In the genomic region with DNA sequence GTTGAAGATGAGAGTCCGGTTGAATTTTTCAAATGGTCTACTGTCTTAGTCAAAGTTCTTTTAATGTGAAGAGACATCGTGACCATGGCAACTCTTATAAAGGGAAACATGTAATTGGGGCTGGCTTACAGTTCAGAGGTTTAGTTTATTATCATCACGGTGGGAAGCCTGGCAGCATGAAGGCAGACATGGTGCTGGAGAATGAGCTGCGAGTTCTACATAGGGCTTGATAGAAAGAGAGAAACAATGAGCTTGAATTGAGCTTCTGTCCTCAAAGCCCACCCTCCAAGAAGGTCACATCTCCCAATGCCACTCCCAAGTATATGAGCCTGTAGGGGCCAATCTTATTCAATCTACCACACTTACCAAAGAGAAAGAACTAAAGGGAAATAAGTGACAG, we compare ENCODE assay signal across 24 mouse cellular contexts.
DNase-seq lines count a peak whose midpoint lies in the region; ATAC-seq lines count a peak whose summit lies in the region.
"Had no signal": no experiment of that assay in that cellular context is flagged by ENCODE, and none has a peak within 500 bp of the region (broad histone marks: within the 10 kb centered on the region; RNA-seq: fewer than 3 reads in every experiment).

No protein-coding gene starts in this region.

- DNase-seq in cerebellum, postnatal 10 days = peak; percentile 6 to 14
- DNase-seq in cerebellum, adult 8-10 months = no peak
- DNase-seq in hindbrain, embryonic 11.5 days (ENCODE audit: low spot score) = no peak
- DNase-seq in neural tube, embryonic 11.5 days (ENCODE audit: low spot score) = no peak
- DNase-seq in neural tube, embryonic 10.5 days (ENCODE audit: extremely low spot score, low spot score) = no peak
- no peak for DNase-seq in heart, postnatal 25 days (ENCODE audit: low spot score)
- no peak for DNase-seq in gastrocnemius, postnatal 4 days (ENCODE audit: low spot score in 2 of 2)
- DNase-seq: adrenal gland, postnatal 10 days; adrenal gland, postnatal 36 days; cerebellum, adult 11 months; cerebellum, adult 2 months; cerebellum, postnatal 14 days; forebrain, postnatal 0 days; gastrocnemius, adult 2 months; gastrocnemius, postnatal 14 days; heart, adult 18-20 months; heart, postnatal 10 days; heart, postnatal 4 days had no signal

- no peak overlapping the region for H3K4me3 ChIP-seq in hindbrain, embryonic 11.5 days (ENCODE audit: low read depth, low read length)
- no peak overlapping the region for H3K4me3 ChIP-seq in hindbrain, embryonic 13.5 days
- H3K4me3 ChIP-seq in neural tube, embryonic 11.5 days (ENCODE audit: low read depth, low read length) = no peak overlapping the region
- H3K4me3 ChIP-seq: gastrocnemius, adult 2 months; heart, embryonic 12.5 days; heart, embryonic 15.5 days; hindbrain, embryonic 12.5 days had no signal

- H3K4me2 ChIP-seq in hindbrain, embryonic 11.5 days (replicated peaks; ENCODE audit: low read depth, low read length) = no peak overlapping the region
- H3K4me2 ChIP-seq in hindbrain, embryonic 13.5 days = no peak overlapping the region
- no peak overlapping the region for H3K4me2 ChIP-seq in neural tube, embryonic 11.5 days (ENCODE audit: low read depth)
- H3K4me2 ChIP-seq: heart, embryonic 12.5 days; heart, embryonic 15.5 days; hindbrain, embryonic 12.5 days had no signal

- no peaks in the 10 kb centered on the region for H3K4me1 ChIP-seq in hindbrain, embryonic 11.5 days (replicated peaks; ENCODE audit: control insufficient read depth, insufficient read depth, low read length)
- H3K4me1 ChIP-seq in hindbrain, embryonic 13.5 days (replicated peaks) = no peaks in the 10 kb centered on the region
- H3K4me1 ChIP-seq in neural tube, embryonic 11.5 days (ENCODE audit: control insufficient read depth, insufficient read depth, low read length) = no peaks in the 10 kb centered on the region
- H3K4me1 ChIP-seq: heart, embryonic 12.5 days; heart, embryonic 15.5 days; hindbrain, embryonic 12.5 days had no signal

- H3K9me3 ChIP-seq in hindbrain, embryonic 11.5 days (ENCODE audit: control insufficient read depth, low read length) = no peaks in the 10 kb centered on the region
- no peaks in the 10 kb centered on the region for H3K9me3 ChIP-seq in hindbrain, embryonic 13.5 days
- no peaks in the 10 kb centered on the region for H3K9me3 ChIP-seq in neural tube, embryonic 11.5 days (ENCODE audit: control insufficient read depth, low read length)
- H3K9me3 ChIP-seq: heart, embryonic 12.5 days; heart, embryonic 15.5 days; hindbrain, embryonic 12.5 days had no signal

- 58% methylated on average over 4 of the region's 4 CpGs for WGBS in hindbrain, embryonic 11.5 days
- WGBS in hindbrain, embryonic 13.5 days = 50% methylated on average over 4 of the region's 4 CpGs
- 67% methylated on average over 4 of the region's 4 CpGs for WGBS in neural tube, embryonic 11.5 days

- peak; percentile 19; the same call in 1 of the 2 replicates for ATAC-seq in hindbrain, embryonic 11.5 days (ENCODE audit: low FRiP score)
- no peak for ATAC-seq in hindbrain, embryonic 13.5 days (ENCODE audit: low FRiP score)
- peak; percentile 33; the same call in 1 of the 2 replicates for ATAC-seq in neural tube, embryonic 11.5 days (ENCODE audit: insufficient read depth, low FRiP score, low TSS enrichment)
- ATAC-seq: forebrain, postnatal 0 days; intestine, postnatal 0 days; Patski had no signal

- no peaks in the 10 kb centered on the region for H3K36me3 ChIP-seq in hindbrain, embryonic 11.5 days (ENCODE audit: control insufficient read depth, insufficient read depth, low read length)
- no peaks in the 10 kb centered on the region for H3K36me3 ChIP-seq in hindbrain, embryonic 13.5 days
- H3K36me3 ChIP-seq in neural tube, embryonic 11.5 days (ENCODE audit: control insufficient read depth, insufficient read depth, low read length) = no peaks in the 10 kb centered on the region
- H3K36me3 ChIP-seq: heart, embryonic 12.5 days; heart, embryonic 15.5 days; hindbrain, embryonic 12.5 days had no signal

- no peak overlapping the region for H3K27ac ChIP-seq in hindbrain, embryonic 11.5 days (ENCODE audit: low read depth, low read length)
- no peak overlapping the region for H3K27ac ChIP-seq in hindbrain, embryonic 13.5 days
- H3K27ac ChIP-seq in neural tube, embryonic 11.5 days (ENCODE audit: low read depth, low read length) = no peak overlapping the region
- H3K27ac ChIP-seq: gastrocnemius, adult 2 months; heart, embryonic 15.5 days; hindbrain, embryonic 12.5 days had no signal

- H3K9ac ChIP-seq in hindbrain, embryonic 11.5 days (ENCODE audit: low read depth, low read length) = no peak overlapping the region
- no peak overlapping the region for H3K9ac ChIP-seq in hindbrain, embryonic 13.5 days
- no peak overlapping the region for H3K9ac ChIP-seq in neural tube, embryonic 11.5 days (ENCODE audit: low read length)
- H3K9ac ChIP-seq: forebrain, postnatal 0 days; heart, embryonic 12.5 days; heart, embryonic 15.5 days; hindbrain, embryonic 12.5 days had no signal

- intact Hi-C loops in heart, postnatal 25 days (cut with DNase I) = no loop called here

- no peaks in the 10 kb centered on the region for H3K27me3 ChIP-seq in hindbrain, embryonic 11.5 days (ENCODE audit: control insufficient read depth, insufficient read depth, low read length)
- no peaks in the 10 kb centered on the region for H3K27me3 ChIP-seq in hindbrain, embryonic 13.5 days
- H3K27me3 ChIP-seq in neural tube, embryonic 11.5 days (ENCODE audit: control insufficient read depth, insufficient read depth, low read length) = no peaks in the 10 kb centered on the region
- H3K27me3 ChIP-seq: heart, embryonic 12.5 days; heart, embryonic 15.5 days; hindbrain, embryonic 12.5 days; Patski had no signal

Comparison
In these comparisons a context has a peak if more than half of its experiments do, and no peak if none do; other contexts are left out.
1. DNase-seq: peak in cerebellum, postnatal 10 days (2 of 2); none in cerebellum, adult 8-10 months (single experiment), hindbrain, embryonic 11.5 days (single experiment), neural tube, embryonic 11.5 days (single experiment), neural tube, embryonic 10.5 days (single experiment), heart, postnatal 25 days (single experiment) and gastrocnemius, postnatal 4 days (0 of 2).